Mouse (Mus musculus) neural tube, embryonic 13.5 days (tissue): Measurements from ENCODE around the gene Olfr449. TPM values are rescaled to one million over a fixed set of nuclear protein-coding genes. Genes with fewer than 3 reads are reported as not detected.

Source experiments
- ATAC-seq: fragments of 200-750 bp; cut with Nextera tagmentation; 2 replicates; pipeline ENCODE4 v1.8.0; 2017; ENCODE audit warnings: low read depth, mild to moderate bottlenecking, moderate TSS enrichment, moderate library complexity
- H3K27ac ChIP-seq: fragments of 300-500 bp; sonication (generic); replicated peaks from 2 replicates; pipeline ENCODE4 v1.5.1; 2015; ENCODE audit warnings: moderate library complexity, mild to moderate bottlenecking, inconsistent platforms
- H3K27me3 ChIP-seq: fragments of 300-500 bp; sonication (generic); 2 replicates; pipeline ENCODE4 v1.6.1; 2015; ENCODE audit warnings: mild to moderate bottlenecking, inconsistent platforms
- H3K36me3 ChIP-seq: fragments of 300-500 bp; sonication (generic); 2 replicates; pipeline ENCODE4 v1.6.1; 2015; ENCODE audit warnings: mild to moderate bottlenecking, inconsistent platforms
- H3K4me1 ChIP-seq: fragments of 300-500 bp; sonication (generic); replicated peaks from 2 replicates; pipeline ENCODE4 v1.6.1; 2015; ENCODE audit warnings: inconsistent platforms
- H3K4me2 ChIP-seq: fragments of 300-500 bp; sonication (generic); 2 replicates; pipeline ENCODE4 v1.6.1; 2015; ENCODE audit warnings: inconsistent platforms, mild to moderate bottlenecking, moderate library complexity
- H3K4me3 ChIP-seq: fragments of 300-500 bp; sonication (generic); 2 replicates; pipeline ENCODE4 v1.5.1; 2015; ENCODE audit warnings: mild to moderate bottlenecking, inconsistent platforms
- H3K9ac ChIP-seq: fragments of 300-500 bp; sonication (generic); 2 replicates; pipeline ENCODE4 v1.6.1; 2015; ENCODE audit warnings: moderate library complexity, mild to moderate bottlenecking, inconsistent platforms
- H3K9me3 ChIP-seq: fragments of 300-500 bp; sonication (generic); 2 replicates; pipeline ENCODE4 v1.6.1; 2016; ENCODE audit warnings: inconsistent platforms
- WGBS: fragments of 180-500 bp; shearing (Covaris S2); methylation state at CpG from one replicate; pipeline ENCODE4 v1.1.7; 2015; 5-methylcytosine and 5-hydroxymethylcytosine counted together
- polyA plus RNA-seq: library from polyadenylated mRNA; unstranded; fragments of >200 nt; fragmentation: Nextera tagmentation; extraction: Ambion mirVana; gene quantifications from 2 replicates; pipeline ENCODE4 v1.2.1, GENCODE M21; 2015

Gene Olfr449
- polyA plus RNA-seq: not detected in 2 replicates

GRCm38 (mm10) chr6:42834084-42834483 is at the start of gene Olfr449:
Gene Olfr449 (plus strand): TSS chr6:42834384.
- Histone ChIP-seq H3K27ac (no peak within 1 kb of the TSS), H3K4me1 (no peaks in the 10 kb centered on the region), H3K9me3 (no peaks in the 10 kb centered on the region), H3K4me3 (no peak within 1 kb of the TSS), H3K4me2 (no peak within 1 kb of the TSS), H3K36me3 (no peaks in the 10 kb centered on the region), H3K9ac (no peak within 1 kb of the TSS), H3K27me3 (no peaks in the 10 kb centered on the region)
- ATAC-seq: no peak

- no peak within 1 kb of the TSS for H3K4me2 ChIP-seq
- H3K4me1 ChIP-seq: no peaks in the 10 kb centered on the region
- H3K9ac ChIP-seq: no peak within 1 kb of the TSS
- no peak within 1 kb of the TSS for H3K27ac ChIP-seq
- ATAC-seq: no peak
- H3K36me3 ChIP-seq: no peaks in the 10 kb centered on the region
- no peak within 1 kb of the TSS for H3K4me3 ChIP-seq
- no peaks in the 10 kb centered on the region for H3K9me3 ChIP-seq
- H3K27me3 ChIP-seq: no peaks in the 10 kb centered on the region
Observed at GRCm38 (mm10) chr6:42784793-42785192, 49.4 kb upstream of the Olfr449 start, which contains the start of gene Olfr452. Gene Olfr452 (plus strand): TSS chr6:42785093.

- Histone ChIP-seq H3K4me3 (no peak overlapping the region), H3K4me1 (no peaks in the 10 kb centered on the region), H3K4me2 (no peak overlapping the region), H3K36me3 (no peaks in the 10 kb centered on the region), H3K27me3 (no peaks in the 10 kb centered on the region), H3K27ac (no peak overlapping the region), H3K9ac (no peak overlapping the region), H3K9me3 (no peaks in the 10 kb centered on the region)
- no peak for ATAC-seq
- 57% methylated on average over 4 of the region's 4 CpGs for WGBS
Observed at GRCm38 (mm10) chr6:42790247-42790948, 43.8 kb upstream of the Olfr449 start.

- H3K36me3 ChIP-seq: no peaks in the 10 kb centered on the region
- no peaks in the 10 kb centered on the region for H3K4me1 ChIP-seq
- no peak overlapping the region for H3K4me2 ChIP-seq
- no peak for ATAC-seq
- H3K27me3 ChIP-seq: no peaks in the 10 kb centered on the region
- no peak overlapping the region for H3K9ac ChIP-seq
- no peaks in the 10 kb centered on the region for H3K9me3 ChIP-seq
- H3K27ac ChIP-seq: no peak overlapping the region
- H3K4me3 ChIP-seq: no peak overlapping the region
- 73% methylated on average over 9 of the region's 9 CpGs for WGBS
Observed at GRCm38 (mm10) chr6:42790949-42791556, 43.1 kb upstream of the Olfr449 start.

- Histone ChIP-seq H3K4me3 (no peak overlapping the region), H3K4me2 (no peak overlapping the region), H3K27ac (no peak overlapping the region), H3K9me3 (no peaks in the 10 kb centered on the region), H3K9ac (no peak overlapping the region), H3K27me3 (no peaks in the 10 kb centered on the region), H3K36me3 (no peaks in the 10 kb centered on the region), H3K4me1 (no peaks in the 10 kb centered on the region)
- ATAC-seq: no peak
- WGBS: 88% methylated on average over 3 of the region's 3 CpGs
Observed at GRCm38 (mm10) chr6:42794982-42795381, 39.2 kb upstream of the Olfr449 start.

GRCm38 (mm10) chr6:42811639-42812038 is 22.5 kb upstream of the Olfr449 start, which contains the start of gene Olfr450:
Gene Olfr450 (plus strand): TSS chr6:42811939.
- Histone ChIP-seq H3K4me2 (no peak within 1 kb of the TSS), H3K27ac (no peak within 1 kb of the TSS), H3K4me3 (no peak within 1 kb of the TSS), H3K27me3 (no peaks in the 10 kb centered on the region), H3K4me1 (no peaks in the 10 kb centered on the region), H3K9me3 (no peaks in the 10 kb centered on the region), H3K36me3 (no peaks in the 10 kb centered on the region), H3K9ac (no peak within 1 kb of the TSS)
- ATAC-seq: no peak
- WGBS: 93% methylated on average over 1 of the region's 1 CpGs

GRCm38 (mm10) chr6:42860222-42860819 is 26.1 kb downstream of the Olfr449 start:
- Histone ChIP-seq H3K4me3 (no peak overlapping the region), H3K9ac (no peak overlapping the region), H3K4me2 (no peak overlapping the region), H3K36me3 (no peaks in the 10 kb centered on the region), H3K27me3 (no peaks in the 10 kb centered on the region), H3K27ac (no peak overlapping the region), H3K4me1 (no peaks in the 10 kb centered on the region), H3K9me3 (no peaks in the 10 kb centered on the region)
- 10% methylated on average over 4 of the region's 4 CpGs for WGBS
- ATAC-seq: no peak; the same call in 1 of the 2 replicates

- H3K4me1 ChIP-seq: no peaks in the 10 kb centered on the region
- no peak for ATAC-seq
- H3K4me3 ChIP-seq: no peak overlapping the region
- H3K36me3 ChIP-seq: no peaks in the 10 kb centered on the region
- no peaks in the 10 kb centered on the region for H3K9me3 ChIP-seq
- H3K4me2 ChIP-seq: no peak overlapping the region
- H3K9ac ChIP-seq: no peak overlapping the region
- no peak overlapping the region for H3K27ac ChIP-seq
- 73% methylated on average over 3 of the region's 3 CpGs for WGBS
- H3K27me3 ChIP-seq: no peaks in the 10 kb centered on the region
Observed at GRCm38 (mm10) chr6:42869695-42870094, 35.5 kb downstream of the Olfr449 start.

- Histone ChIP-seq H3K9me3 (no peaks in the 10 kb centered on the region), H3K4me3 (no peak overlapping the region), H3K27ac (no peak overlapping the region), H3K9ac (no peak overlapping the region), H3K4me2 (no peak overlapping the region), H3K4me1 (no peaks in the 10 kb centered on the region), H3K27me3 (no peaks in the 10 kb centered on the region), H3K36me3 (no peaks in the 10 kb centered on the region)
- ATAC-seq: no peak
Observed at GRCm38 (mm10) chr6:42876323-42876722, 42.1 kb downstream of the Olfr449 start.

Other genes starting within 250 kb of the Olfr449 start
- not detected in 2 replicates for gene Tcaf3, start 236.7 kb upstream of the Olfr449 start, polyA plus RNA-seq
- 2.6 and 3.0 TPM in 2 replicates for gene Tcaf2, start 189.1 kb upstream of the Olfr449 start, polyA plus RNA-seq
- 203 and 209 TPM in 2 replicates for gene Tcaf1, start 124.3 kb upstream of the Olfr449 start, polyA plus RNA-seq
- not detected in 2 replicates for gene Olfr453, start 95.0 kb upstream of the Olfr449 start, polyA plus RNA-seq
- not detected in 2 replicates for gene Olfr38, start 78.0 kb upstream of the Olfr449 start, polyA plus RNA-seq
- gene Olfr452, start 49.3 kb upstream of the Olfr449 start, polyA plus RNA-seq: not detected in 2 replicates
- gene Olfr450, start 22.4 kb upstream of the Olfr449 start, polyA plus RNA-seq: not detected in 2 replicates
- gene Olfr448, start 56.1 kb downstream of the Olfr449 start, polyA plus RNA-seq: not detected in 2 replicates
- gene Olfr447, start 74.5 kb downstream of the Olfr449 start, polyA plus RNA-seq: not detected in 2 replicates
- gene Olfr446, start 87.0 kb downstream of the Olfr449 start, polyA plus RNA-seq: not detected in 2 replicates
- gene Olfr444, start 114.7 kb downstream of the Olfr449 start, polyA plus RNA-seq: not detected in 2 replicates